Mouse (Mus musculus): Measurements from ENCODE around the gene Kat2a. TPM values are rescaled to one million over a fixed set of nuclear protein-coding genes. Genes with fewer than 3 reads are reported as not detected.

The Kat2a gene
- total and polyA plus RNA-seq, 2 experiments from 2014 or later = 70.0 to 75.6 TPM

- no peak overlapping the region for H3K4me2 ChIP-seq (ENCODE audit: low read depth, low read length, poor library complexity, severe bottlenecking)
- no peak for TF ChIP-seq CTCF (IDR thresholded peaks at IDR 0.05)
- no peak for ATAC-seq (ENCODE audit: low FRiP score)
- no peaks in the 10 kb centered on the region for H3K9me3 ChIP-seq (ENCODE audit: low read length)
- 64% methylated on average over 6 of the region's 6 CpGs for WGBS
- DNase-seq (ENCODE audit: low spot score) = no peak
- H3K36me3 ChIP-seq (ENCODE audit: insufficient read depth, low read length) = peaks cover 21% of the 10 kb centered on the region
- H3K27me3 ChIP-seq (ENCODE audit: insufficient read depth, low read length) = no peaks in the 10 kb centered on the region
- no peak overlapping the region for H3K9ac ChIP-seq (replicated peaks; ENCODE audit: low read length, poor library complexity, severe bottlenecking)
- H3K4me1 ChIP-seq (ENCODE audit: insufficient read depth, low read length) = 0 out of 2 replicates have a peak, but pooled peaks cover 7% of the 10 kb centered on the region
- H3K27ac ChIP-seq (ENCODE audit: low read depth, low read length) = no peak overlapping the region
- H3K4me3 ChIP-seq (ENCODE audit: low read depth, low read length) = no peak overlapping the region
Observed at GRCm38 (mm10) chr11:100756476-100756875, 44.2 kb upstream of the Kat2a start.

- Histone ChIP-seq H3K9me3 (ENCODE audit: low read length) (no peaks in the 10 kb centered on the region), H3K4me1 (ENCODE audit: insufficient read depth, low read length) (no peaks in the 10 kb centered on the region), H3K9ac (replicated peaks; ENCODE audit: low read length, poor library complexity, severe bottlenecking) (no peak overlapping the region), H3K27ac (ENCODE audit: low read depth, low read length) (no peak overlapping the region), H3K27me3 (ENCODE audit: insufficient read depth, low read length) (no peaks in the 10 kb centered on the region), H3K36me3 (ENCODE audit: insufficient read depth, low read length) (peaks cover 27% of the 10 kb centered on the region), H3K4me3 (ENCODE audit: low read depth, low read length) (no peak overlapping the region), H3K4me2 (ENCODE audit: low read depth, low read length, poor library complexity, severe bottlenecking) (no peak overlapping the region)
- ATAC-seq (ENCODE audit: low FRiP score) (no peak), DNase-seq (ENCODE audit: low spot score) (no peak)
- no peak for TF ChIP-seq CTCF (IDR thresholded peaks at IDR 0.05)
- WGBS = 90% methylated on average over 3 of the region's 3 CpGs
Observed at GRCm38 (mm10) chr11:100754693-100755057, 42.4 kb upstream of the Kat2a start.

- ATAC-seq (ENCODE audit: low FRiP score) (no peak), DNase-seq (ENCODE audit: low spot score) (no peak)
- Histone ChIP-seq H3K9ac (replicated peaks; ENCODE audit: low read length, poor library complexity, severe bottlenecking) (no peak overlapping the region), H3K27ac (ENCODE audit: low read depth, low read length) (no peak overlapping the region), H3K27me3 (ENCODE audit: insufficient read depth, low read length) (no peaks in the 10 kb centered on the region), H3K4me2 (ENCODE audit: low read depth, low read length, poor library complexity, severe bottlenecking) (no peak overlapping the region), H3K36me3 (ENCODE audit: insufficient read depth, low read length) (peaks cover 32% of the 10 kb centered on the region), H3K4me3 (ENCODE audit: low read depth, low read length) (no peak overlapping the region), H3K4me1 (ENCODE audit: insufficient read depth, low read length) (no peaks in the 10 kb centered on the region), H3K9me3 (ENCODE audit: low read length) (no peaks in the 10 kb centered on the region)
- 85% methylated on average over 11 of the region's 12 CpGs for WGBS
- no peak for TF ChIP-seq CTCF (IDR thresholded peaks at IDR 0.05)
Observed at GRCm38 (mm10) chr11:100754021-100754692, 41.9 kb upstream of the Kat2a start.

- no peak for TF ChIP-seq CTCF (IDR thresholded peaks at IDR 0.05)
- Histone ChIP-seq H3K27ac (ENCODE audit: low read depth, low read length) (no peak overlapping the region), H3K4me3 (ENCODE audit: low read depth, low read length) (no peak overlapping the region), H3K9ac (replicated peaks; ENCODE audit: low read length, poor library complexity, severe bottlenecking) (no peak overlapping the region), H3K4me2 (ENCODE audit: low read depth, low read length, poor library complexity, severe bottlenecking) (no peak overlapping the region), H3K9me3 (ENCODE audit: low read length) (no peaks in the 10 kb centered on the region), H3K4me1 (ENCODE audit: insufficient read depth, low read length) (no peaks in the 10 kb centered on the region), H3K36me3 (ENCODE audit: insufficient read depth, low read length) (peaks cover 37% of the 10 kb centered on the region), H3K27me3 (ENCODE audit: insufficient read depth, low read length) (no peaks in the 10 kb centered on the region)
- ATAC-seq (ENCODE audit: low FRiP score) (no peak), DNase-seq (ENCODE audit: low spot score) (no peak)
- 42% methylated on average over 10 of the region's 10 CpGs for whole genome bisulfite sequencing
Observed at GRCm38 (mm10) chr11:100752294-100752693, 40.0 kb upstream of the Kat2a start.

GRCm38 (mm10) chr11:100750127-100750526 is 37.9 kb upstream of the Kat2a start:
- Histone ChIP-seq H3K9ac (replicated peaks; ENCODE audit: low read length, poor library complexity, severe bottlenecking) (no peak overlapping the region), H3K27me3 (ENCODE audit: insufficient read depth, low read length) (no peaks in the 10 kb centered on the region), H3K27ac (ENCODE audit: low read depth, low read length) (no peak overlapping the region), H3K4me2 (ENCODE audit: low read depth, low read length, poor library complexity, severe bottlenecking) (no peak overlapping the region), H3K9me3 (ENCODE audit: low read length) (no peaks in the 10 kb centered on the region), H3K4me1 (ENCODE audit: insufficient read depth, low read length) (no peaks in the 10 kb centered on the region), H3K4me3 (ENCODE audit: low read depth, low read length) (no peak overlapping the region), H3K36me3 (ENCODE audit: insufficient read depth, low read length) (peaks cover 34% of the 10 kb centered on the region)
- ATAC-seq (ENCODE audit: low FRiP score) = no peak
- TF ChIP-seq CTCF (IDR thresholded peaks at IDR 0.05) = no peak
- DNase-seq (ENCODE audit: low spot score) = no peak
- WGBS = 93% methylated on average over 16 of the region's 16 CpGs

- Histone ChIP-seq H3K27me3 (ENCODE audit: insufficient read depth, low read length) (no peaks in the 10 kb centered on the region), H3K27ac (ENCODE audit: low read depth, low read length) (no peak overlapping the region), H3K9me3 (ENCODE audit: low read length) (no peaks in the 10 kb centered on the region), H3K9ac (replicated peaks; ENCODE audit: low read length, poor library complexity, severe bottlenecking) (no peak overlapping the region), H3K36me3 (ENCODE audit: insufficient read depth, low read length) (peaks cover 30% of the 10 kb centered on the region), H3K4me3 (ENCODE audit: low read depth, low read length) (no peak overlapping the region), H3K4me1 (ENCODE audit: insufficient read depth, low read length) (no peaks in the 10 kb centered on the region), H3K4me2 (ENCODE audit: low read depth, low read length, poor library complexity, severe bottlenecking) (no peak overlapping the region)
- WGBS = 56% methylated on average over 25 of the region's 25 CpGs
- no peak for TF ChIP-seq CTCF (IDR thresholded peaks at IDR 0.05)
- DNase-seq (ENCODE audit: low spot score) (no peak), ATAC-seq (ENCODE audit: low FRiP score) (no peak)
Observed at GRCm38 (mm10) chr11:100749469-100749868, 37.2 kb upstream of the Kat2a start.
